Mouse (Mus musculus) cerebellum, postnatal 14 days (tissue): ENCODE data around the gene Gnat2.

Experiments used
- DNase-seq, 2 experiments: peaks; one replicate each; pipeline ENCODE4 v3.0.0; 2021; ENCODE audit warnings: mixed read lengths in 2 of 2

The Gnat2 gene

GRCm38 (mm10) chr3:108085721-108086469, 6.7 kb upstream of the Gnat2 start:
- peak; percentile 71 to 75 for DNase-seq

GRCm38 (mm10) chr3:108086470-108086979, 6.1 kb upstream of the Gnat2 start, which contains the start of gene Ampd2:
Ampd2 (minus strand) TSS chr3:108086651.
- DNase-seq = peak; percentile 68 to 76

- no peak for DNase-seq
Observed at GRCm38 (mm10) chr3:108087329-108087728, 5.3 kb upstream of the Gnat2 start.

GRCm38 (mm10) chr3:108088842-108089380, 3.7 kb upstream of the Gnat2 start:
- no peak for DNase-seq

- no peak for DNase-seq
Observed at GRCm38 (mm10) chr3:108089916-108090315, 2.7 kb upstream of the Gnat2 start.

- no peak for DNase-seq
Observed at GRCm38 (mm10) chr3:108090561-108090960, 2.0 kb upstream of the Gnat2 start.

GRCm38 (mm10) chr3:108092030-108092429, 559 bp upstream of the Gnat2 start:
- DNase-seq = no peak

- DNase-seq = no peak
Observed at GRCm38 (mm10) chr3:108093306-108093705, 717 bp downstream of the Gnat2 start.

- no peak for DNase-seq
Observed at GRCm38 (mm10) chr3:108094146-108094545, 1.6 kb downstream of the Gnat2 start.

- DNase-seq = no peak
Observed at GRCm38 (mm10) chr3:108094976-108095760, 2.6 kb downstream of the Gnat2 start.

- no peak for DNase-seq
Observed at GRCm38 (mm10) chr3:108096226-108096625, 3.6 kb downstream of the Gnat2 start.

- no peak for DNase-seq
Observed at GRCm38 (mm10) chr3:108096726-108097125, 4.1 kb downstream of the Gnat2 start.

- no peak for DNase-seq
Observed at GRCm38 (mm10) chr3:108097656-108098055, 5.1 kb downstream of the Gnat2 start.

- DNase-seq = no peak
Observed at GRCm38 (mm10) chr3:108098316-108098715, 5.7 kb downstream of the Gnat2 start.

GRCm38 (mm10) chr3:108101594-108101993, 9.0 kb downstream of the Gnat2 start:
- no peak for DNase-seq

GRCm38 (mm10) chr3:108102075-108102474, 9.5 kb downstream of the Gnat2 start:
- DNase-seq = no peak

GRCm38 (mm10) chr3:108105281-108105680, 12.7 kb downstream of the Gnat2 start:
- no peak for DNase-seq

GRCm38 (mm10) chr3:108111320-108111719, 18.7 kb downstream of the Gnat2 start:
- DNase-seq = no peak

- DNase-seq = no peak
Observed at GRCm38 (mm10) chr3:108112246-108112645, 19.7 kb downstream of the Gnat2 start.

GRCm38 (mm10) chr3:108112666-108113065, 20.1 kb downstream of the Gnat2 start:
- no peak for DNase-seq

- DNase-seq = no peak
Observed at GRCm38 (mm10) chr3:108113591-108114289, 21.2 kb downstream of the Gnat2 start.

GRCm38 (mm10) chr3:108117465-108117864, 24.9 kb downstream of the Gnat2 start:
- DNase-seq = no peak

- DNase-seq = no peak
Observed at GRCm38 (mm10) chr3:108121101-108121500, 28.5 kb downstream of the Gnat2 start.
